Mouse (Mus musculus) liver, adult 2 months (tissue): ENCODE results near the gene Zfp961.

Experiments used
- CTCF ChIP-seq: fragments of 200-500 bp; IDR thresholded peaks from 2 replicates; pipeline ENCODE4 v1.5.1; 2011; ENCODE audit warnings: low read depth, low read length, control low read depth
- POLR2A ChIP-seq: fragments of 200-500 bp; IDR thresholded peaks from 2 replicates; pipeline ENCODE4 v1.6.1; 2011; ENCODE audit warnings: low read length, control low read depth; ENCODE audit not compliant: insufficient read depth; ENCODE audit errors: extremely low read depth

GRCm38 (mm10) chr8:72000223-72000622, 49.4 kb downstream of the Zfp961 start:
- TF ChIP-seq CTCF (no peak), POLR2A (no peak)
